Mouse (Mus musculus) CD4-positive, CD25-positive, alpha-beta regulatory T cell, adult 9 weeks (primary cell): Measurements from ENCODE around the gene Gm8906. TPM values are rescaled to one million over a fixed set of nuclear protein-coding genes. Genes with fewer than 3 reads are reported as not detected.

ENCODE experiments used
- polyA plus RNA-seq: library from polyadenylated mRNA; unstranded; fragments of 100-300 nt; shearing (Covaris generic); gene quantifications from one replicate; pipeline ENCODE4 v1.2.1, GENCODE M21; 2017

Gm8906 gene
- polyA plus RNA-seq, result not detected

GRCm38 (mm10) chr5:11502385-11502784 is at the start of gene Gm8906:
TSS of gene Gm8906 (plus strand) at chr5:11502685.

Other genes starting within 250 kb of the Gm8906 start
- not detected for gene Gm8890, start 246.7 kb upstream of the Gm8906 start, polyA plus RNA-seq
- 0.83 TPM for gene Speer1, start 161.2 kb upstream of the Gm8906 start, polyA plus RNA-seq
- gene Gm8897, start 86.3 kb upstream of the Gm8906 start, polyA plus RNA-seq, result not detected
- not detected for gene Gm6460, start 92.2 kb downstream of the Gm8906 start, polyA plus RNA-seq
- gene Gm8922, start 179.3 kb downstream of the Gm8906 start, polyA plus RNA-seq, result not detected